Mouse (Mus musculus) lung, embryonic 15.5 days (tissue): ENCODE measurements at regions not wholly inside any gene's neighbourhood (a gene's known extent, or its start where the extent isn't known, plus 50 kb on each side); places are given as distances from the start of the nearest gene placed in this dataset.

Source experiments
- ATAC-seq: fragments of 200-750 bp; cut with Nextera tagmentation; 2 replicates; pipeline ENCODE4 v1.8.0; 2017; ENCODE audit warnings: moderate number of reproducible peaks, borderline replicate concordance; ENCODE audit not compliant: low FRiP score, low TSS enrichment; ENCODE audit errors: extremely low read depth
- H3K27ac ChIP-seq: fragments of 300-500 bp; sonication (generic); 2 replicates; pipeline ENCODE4 v1.5.1; 2015; ENCODE audit warnings: moderate library complexity, mild to moderate bottlenecking, inconsistent platforms
- H3K27me3 ChIP-seq: fragments of 300-500 bp; sonication (generic); 2 replicates; pipeline ENCODE4 v1.6.1; 2015; ENCODE audit warnings: inconsistent platforms
- H3K36me3 ChIP-seq: fragments of 300-500 bp; sonication (generic); 2 replicates; pipeline ENCODE4 v1.6.1; 2015; ENCODE audit warnings: inconsistent platforms
- H3K4me1 ChIP-seq: fragments of 300-500 bp; sonication (generic); 2 replicates; pipeline ENCODE4 v1.6.1; 2015; ENCODE audit warnings: inconsistent platforms
- H3K4me2 ChIP-seq: fragments of 300-500 bp; sonication (generic); 2 replicates; pipeline ENCODE4 v1.6.1; 2015; ENCODE audit warnings: inconsistent platforms, mild to moderate bottlenecking, moderate library complexity
- H3K4me3 ChIP-seq: fragments of 300-500 bp; sonication (generic); 2 replicates; pipeline ENCODE4 v1.5.1; 2015; ENCODE audit warnings: mild to moderate bottlenecking, inconsistent platforms
- H3K9ac ChIP-seq: fragments of 300-500 bp; sonication (generic); 2 replicates; pipeline ENCODE4 v1.6.1; 2015; ENCODE audit warnings: inconsistent platforms
- H3K9me3 ChIP-seq: fragments of 300-500 bp; sonication (generic); 2 replicates; pipeline ENCODE4 v1.6.1; 2016; ENCODE audit warnings: inconsistent platforms
- WGBS: fragments of 180-500 bp; shearing (Covaris S2); methylation state at CpG from one replicate; pipeline ENCODE4 v1.1.7; 2015; 5-methylcytosine and 5-hydroxymethylcytosine counted together

DNA sequence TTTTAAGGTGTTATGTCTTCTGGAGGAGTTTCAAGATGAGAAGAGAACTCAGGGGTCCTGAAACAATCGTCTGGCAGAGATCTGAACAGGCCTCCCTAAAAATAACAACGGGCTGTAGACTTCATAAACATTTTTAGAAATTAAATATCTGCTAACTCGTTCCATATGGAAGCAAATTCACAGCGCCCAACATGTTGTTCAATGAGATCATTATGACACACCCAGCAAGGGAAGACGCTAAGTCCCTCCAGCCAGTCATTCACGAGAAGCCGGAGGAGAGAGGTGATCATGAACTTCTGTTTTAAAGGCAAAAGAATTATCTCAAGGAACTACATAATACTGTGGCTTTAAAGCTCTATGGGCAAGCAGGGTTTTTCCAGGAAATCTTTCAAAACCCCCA lies 334.8 kb downstream of the Efna5 start:
- no peak overlapping the region for H3K4me2 ChIP-seq
- 56% methylated on average over 7 of the region's 7 CpGs for WGBS
- no peak overlapping the region for H3K9ac ChIP-seq
- H3K36me3 ChIP-seq = no peaks in the 10 kb centered on the region
- no peaks in the 10 kb centered on the region for H3K27me3 ChIP-seq
- H3K27ac ChIP-seq = no peak overlapping the region
- H3K4me3 ChIP-seq = no peak overlapping the region
- H3K9me3 ChIP-seq = no peaks in the 10 kb centered on the region
- ATAC-seq = no peak
- peaks cover 7% of the 10 kb centered on the region; the same call in 1 of the 2 replicates for H3K4me1 ChIP-seq

DNA sequence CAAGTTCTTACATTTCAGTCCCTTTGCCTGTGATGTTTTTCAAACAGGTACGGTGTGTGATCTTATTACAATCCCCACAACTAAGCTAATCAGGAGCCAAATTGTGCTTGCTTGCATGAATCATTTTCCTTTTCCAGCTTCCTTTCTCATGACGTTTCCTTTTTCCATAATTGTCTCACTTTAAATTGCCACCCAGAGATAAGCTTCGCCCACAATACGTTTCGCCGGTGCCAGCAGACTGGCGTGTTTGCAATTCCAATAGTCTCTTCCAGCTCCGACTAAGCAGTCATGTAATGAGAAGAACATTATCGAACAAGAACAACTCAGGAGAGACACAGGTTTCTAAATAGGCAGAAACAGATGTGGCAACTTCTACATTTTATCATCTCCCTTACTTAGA lies 335.8 kb downstream of the Efna5 start:
- Histone ChIP-seq H3K4me1 (peaks cover 7% of the 10 kb centered on the region; the same call in 1 of the 2 replicates), H3K9me3 (no peaks in the 10 kb centered on the region), H3K36me3 (no peaks in the 10 kb centered on the region), H3K27ac (no peak overlapping the region), H3K9ac (no peak overlapping the region), H3K4me2 (no peak overlapping the region), H3K4me3 (no peak overlapping the region), H3K27me3 (no peaks in the 10 kb centered on the region)
- 58% methylated on average over 9 of the region's 9 CpGs for WGBS
- no peak for ATAC-seq

DNA sequence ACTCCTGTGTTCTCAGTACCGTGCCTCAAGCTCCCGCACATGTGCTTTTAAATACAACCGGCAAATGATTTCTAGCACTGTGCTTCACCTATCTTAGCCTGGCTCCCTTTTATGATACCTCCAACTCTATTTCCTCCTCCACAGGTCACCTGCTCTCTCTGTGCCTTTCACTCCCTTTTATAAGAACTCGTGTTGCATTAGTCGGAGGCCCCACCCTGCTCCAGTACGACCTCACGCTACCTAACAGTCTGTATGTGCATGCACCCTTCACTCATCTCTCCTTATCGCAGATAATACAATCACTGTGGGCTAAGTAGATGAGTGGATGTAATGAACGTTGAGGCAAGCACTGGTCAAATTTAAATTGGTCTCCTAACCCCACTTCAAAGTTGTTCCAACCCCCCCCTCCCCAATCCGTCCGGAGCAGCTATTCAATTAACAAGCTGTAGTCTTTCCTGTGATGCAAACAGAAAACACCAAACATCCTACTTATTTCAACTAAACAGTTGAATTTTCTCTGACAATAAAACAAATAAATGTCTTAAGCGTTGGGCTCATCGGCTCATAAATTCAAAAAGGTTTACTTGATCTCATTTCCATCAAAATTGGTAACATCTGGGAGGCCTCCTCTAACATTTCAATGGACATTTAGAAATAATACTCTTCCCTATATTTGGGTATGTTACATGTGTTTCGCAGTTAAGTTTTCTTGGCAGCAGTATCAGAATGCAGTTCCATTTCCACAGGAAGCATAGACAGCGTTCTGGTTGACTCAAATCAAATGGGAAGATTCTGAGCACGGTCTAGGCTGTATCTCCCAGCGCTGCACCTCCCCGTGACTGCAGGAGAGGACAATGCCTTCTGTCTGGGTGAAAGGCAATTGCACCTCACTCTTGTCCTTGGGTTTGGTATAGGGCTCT lies 337.8 kb downstream of the Efna5 start:
- no peaks in the 10 kb centered on the region for H3K27me3 ChIP-seq
- WGBS = 57% methylated on average over 18 of the region's 18 CpGs
- ATAC-seq = peak; percentile 76
- H3K9me3 ChIP-seq = no peaks in the 10 kb centered on the region
- no peak overlapping the region for H3K9ac ChIP-seq
- H3K4me3 ChIP-seq = no peak overlapping the region
- no peaks in the 10 kb centered on the region for H3K36me3 ChIP-seq
- peak overlapping the region; percentile 38; the same call in 1 of the 2 replicates for H3K27ac ChIP-seq
- H3K4me2 ChIP-seq = peak overlapping the region; percentile 45
- peaks cover 7% of the 10 kb centered on the region; the same call in 1 of the 2 replicates for H3K4me1 ChIP-seq

DNA sequence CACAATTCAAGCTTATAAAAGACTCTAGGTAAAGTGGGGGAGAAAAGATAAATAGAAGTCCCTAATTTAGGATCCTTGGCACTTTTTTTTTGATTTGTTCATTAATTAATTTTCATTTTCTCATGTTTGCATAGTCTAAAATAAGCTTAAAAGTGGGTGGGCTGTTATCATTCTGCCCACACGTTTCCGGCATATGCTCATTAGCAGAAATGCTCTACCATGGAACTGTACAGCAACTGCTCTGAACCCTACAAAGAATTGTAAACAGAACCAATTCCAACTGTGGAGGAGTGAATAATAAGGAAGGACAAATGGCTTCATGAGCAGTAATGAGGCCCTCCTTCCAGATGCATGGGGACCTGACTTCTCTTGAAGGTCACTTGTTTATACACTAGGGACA lies 351.2 kb downstream of the Efna5 start:
- no peak overlapping the region for H3K4me3 ChIP-seq
- H3K4me2 ChIP-seq = no peak overlapping the region
- no peak overlapping the region for H3K9ac ChIP-seq
- H3K9me3 ChIP-seq = no peaks in the 10 kb centered on the region
- H3K27ac ChIP-seq = no peak overlapping the region
- no peak for ATAC-seq
- H3K4me1 ChIP-seq = no peaks in the 10 kb centered on the region
- H3K27me3 ChIP-seq = no peaks in the 10 kb centered on the region
- no peaks in the 10 kb centered on the region for H3K36me3 ChIP-seq
- 92% methylated on average over 2 of the region's 2 CpGs for WGBS

DNA sequence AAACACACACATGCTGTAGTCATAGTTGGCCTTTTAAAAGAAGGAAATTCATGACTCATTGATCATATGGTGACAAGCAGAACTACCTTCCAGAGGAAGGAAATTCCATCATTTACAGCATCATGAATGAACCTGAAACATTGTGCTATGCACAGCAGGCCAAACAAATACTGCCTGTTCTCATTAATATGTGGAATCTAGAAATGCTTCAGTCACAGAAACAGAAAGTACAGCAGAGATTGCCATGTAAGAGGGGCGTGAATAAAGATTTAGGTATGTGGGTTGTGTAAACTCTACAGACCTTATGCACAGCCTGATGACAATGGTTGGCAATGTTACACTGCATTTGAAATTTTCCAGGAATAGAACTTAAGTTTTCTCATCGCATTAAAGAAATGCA lies 353.6 kb downstream of the Efna5 start:
- WGBS = 76% methylated on average over 2 of the region's 2 CpGs
- no peak overlapping the region for H3K9ac ChIP-seq
- no peak for ATAC-seq
- no peaks in the 10 kb centered on the region for H3K36me3 ChIP-seq
- H3K9me3 ChIP-seq = no peaks in the 10 kb centered on the region
- no peak overlapping the region for H3K27ac ChIP-seq
- H3K4me2 ChIP-seq = no peak overlapping the region
- H3K27me3 ChIP-seq = no peaks in the 10 kb centered on the region
- no peak overlapping the region for H3K4me3 ChIP-seq
- no peaks in the 10 kb centered on the region for H3K4me1 ChIP-seq

DNA sequence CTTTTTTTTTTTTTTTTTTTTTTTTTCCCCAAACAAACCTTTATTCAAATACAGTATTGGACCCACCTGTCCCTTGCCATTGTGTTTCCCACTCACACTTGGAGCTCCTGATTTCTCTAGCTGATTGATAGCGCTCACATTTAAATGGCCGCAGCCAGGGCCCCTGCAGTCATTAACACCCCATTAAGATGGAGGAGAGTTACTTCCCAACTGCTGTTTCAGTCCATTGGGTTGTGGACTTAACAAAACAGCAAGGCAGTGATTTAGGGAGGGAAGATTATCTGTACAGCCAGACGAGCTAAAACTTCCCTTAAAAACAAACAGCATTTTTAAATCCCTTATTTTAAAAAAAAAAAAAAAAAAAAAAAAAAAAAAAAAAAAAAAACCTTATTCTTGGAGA lies 367.5 kb downstream of the Efna5 start:
- H3K4me2 ChIP-seq = no peak overlapping the region
- no peak overlapping the region for H3K4me3 ChIP-seq
- 33% methylated on average over 3 of the region's 3 CpGs for WGBS
- H3K9me3 ChIP-seq = no peaks in the 10 kb centered on the region
- H3K27me3 ChIP-seq = no peaks in the 10 kb centered on the region
- no peak overlapping the region for H3K9ac ChIP-seq
- H3K27ac ChIP-seq = no peak overlapping the region
- H3K4me1 ChIP-seq = no peaks in the 10 kb centered on the region
- ATAC-seq = no peak
- no peaks in the 10 kb centered on the region for H3K36me3 ChIP-seq

DNA sequence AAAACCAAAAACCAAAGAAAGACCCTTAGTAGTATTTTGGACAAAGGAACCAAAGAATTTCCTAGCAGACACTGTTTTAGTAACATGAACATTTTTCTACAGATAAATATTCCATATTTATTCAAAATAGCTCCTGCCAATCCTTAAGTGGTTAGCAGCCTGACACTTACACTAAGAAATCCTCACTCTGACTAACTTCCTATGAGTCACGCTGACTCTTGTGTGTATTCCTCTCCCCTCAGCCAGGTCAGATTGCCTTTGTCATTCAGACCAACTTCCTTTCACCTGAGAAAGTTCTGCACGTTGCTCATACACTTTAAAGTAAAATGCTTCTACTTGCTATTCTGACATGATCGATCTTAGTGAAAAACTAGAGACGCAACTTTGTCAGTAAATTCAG lies 370.9 kb downstream of the Efna5 start:
- Histone ChIP-seq H3K4me1 (no peaks in the 10 kb centered on the region), H3K4me3 (no peak overlapping the region), H3K9me3 (no peaks in the 10 kb centered on the region), H3K9ac (no peak overlapping the region), H3K27ac (no peak overlapping the region), H3K4me2 (no peak overlapping the region), H3K36me3 (no peaks in the 10 kb centered on the region), H3K27me3 (no peaks in the 10 kb centered on the region)
- no peak for ATAC-seq
- WGBS = 82% methylated on average over 4 of the region's 4 CpGs

DNA sequence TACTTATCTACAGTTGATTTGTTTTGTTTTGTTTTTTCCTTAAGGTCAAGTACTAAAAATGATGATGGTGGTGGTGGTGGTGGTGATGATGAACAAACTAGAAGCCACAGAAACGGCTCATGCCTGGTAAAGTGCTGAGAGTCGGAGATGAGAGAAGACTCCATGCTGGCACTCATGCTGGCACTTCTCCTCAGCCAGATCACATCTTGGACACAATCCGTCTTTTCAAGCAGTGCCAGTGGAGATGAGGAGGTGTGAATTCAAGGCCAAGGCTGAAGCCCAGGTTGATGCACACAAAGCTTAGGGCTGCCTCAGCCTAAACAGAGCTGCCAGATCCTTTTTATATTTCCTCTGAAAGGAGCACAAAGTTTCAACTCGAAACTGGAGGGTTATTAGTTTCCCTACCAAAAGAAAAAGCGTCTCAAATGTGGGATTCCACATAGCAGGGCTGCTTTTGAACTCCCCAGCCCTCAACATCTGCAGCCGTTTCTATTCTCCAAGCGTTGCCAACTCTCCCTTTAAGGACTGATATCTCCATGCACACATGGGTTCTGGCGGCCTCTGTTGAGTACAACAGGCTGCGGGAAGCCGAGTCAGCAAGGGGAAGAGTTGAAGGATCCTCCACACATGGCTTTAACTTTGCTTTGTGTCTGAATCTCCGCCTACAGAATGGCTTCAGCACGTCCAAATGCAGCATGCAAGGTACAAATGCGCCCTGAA lies 373.2 kb downstream of the Efna5 start:
- no peaks in the 10 kb centered on the region for H3K36me3 ChIP-seq
- ATAC-seq = no peak
- no peak overlapping the region for H3K9ac ChIP-seq
- no peak overlapping the region for H3K4me3 ChIP-seq
- no peaks in the 10 kb centered on the region for H3K4me1 ChIP-seq
- H3K27ac ChIP-seq = no peak overlapping the region
- no peaks in the 10 kb centered on the region for H3K9me3 ChIP-seq
- no peak overlapping the region for H3K4me2 ChIP-seq
- H3K27me3 ChIP-seq = no peaks in the 10 kb centered on the region
- WGBS = 57% methylated on average over 13 of the region's 13 CpGs

DNA sequence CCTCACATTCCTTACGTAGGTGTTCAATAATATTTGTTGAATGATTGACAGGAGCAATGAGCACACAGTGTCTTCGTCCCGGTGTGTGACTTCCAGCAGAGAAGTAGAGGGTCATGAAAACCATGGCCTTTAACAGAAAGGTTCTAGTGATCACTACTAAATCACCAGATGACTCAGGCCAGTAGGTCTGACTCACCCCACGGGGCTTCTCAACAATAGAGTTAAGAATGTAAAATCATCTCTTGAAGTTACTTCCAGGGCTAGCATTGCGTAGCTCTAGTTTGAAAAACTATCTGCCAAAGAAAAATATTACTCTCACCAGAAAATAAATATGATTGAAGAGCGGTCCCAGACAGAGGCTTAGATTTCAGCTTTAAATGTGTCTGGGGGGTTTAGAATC lies 376.4 kb downstream of the Efna5 start:
- 72% methylated on average over 6 of the region's 6 CpGs for WGBS
- Histone ChIP-seq H3K9me3 (no peaks in the 10 kb centered on the region), H3K36me3 (no peaks in the 10 kb centered on the region), H3K27ac (no peak overlapping the region), H3K4me2 (no peak overlapping the region), H3K4me1 (no peaks in the 10 kb centered on the region), H3K27me3 (no peaks in the 10 kb centered on the region), H3K9ac (no peak overlapping the region), H3K4me3 (no peak overlapping the region)
- no peak for ATAC-seq

DNA sequence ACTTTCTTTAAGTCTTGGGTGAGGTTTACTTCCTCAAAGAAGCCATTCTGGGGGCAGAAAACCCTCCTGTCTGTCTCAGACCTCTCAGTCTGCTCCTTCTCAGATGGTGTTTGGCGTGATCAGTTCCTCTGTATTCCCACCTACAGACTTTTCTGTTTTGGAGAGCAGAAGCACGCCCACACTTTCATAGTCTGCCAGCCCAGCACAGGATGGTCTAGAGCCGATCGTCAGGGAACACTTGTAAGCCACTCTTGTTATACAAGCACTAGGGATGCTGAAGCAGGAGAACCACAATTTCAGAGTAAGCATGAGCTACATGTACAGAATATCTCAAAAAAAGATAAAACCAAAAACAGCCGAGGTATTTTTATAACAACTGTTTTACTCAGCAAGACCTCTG lies 410.4 kb downstream of the Efna5 start:
- ATAC-seq = no peak
- H3K27me3 ChIP-seq = no peaks in the 10 kb centered on the region

DNA sequence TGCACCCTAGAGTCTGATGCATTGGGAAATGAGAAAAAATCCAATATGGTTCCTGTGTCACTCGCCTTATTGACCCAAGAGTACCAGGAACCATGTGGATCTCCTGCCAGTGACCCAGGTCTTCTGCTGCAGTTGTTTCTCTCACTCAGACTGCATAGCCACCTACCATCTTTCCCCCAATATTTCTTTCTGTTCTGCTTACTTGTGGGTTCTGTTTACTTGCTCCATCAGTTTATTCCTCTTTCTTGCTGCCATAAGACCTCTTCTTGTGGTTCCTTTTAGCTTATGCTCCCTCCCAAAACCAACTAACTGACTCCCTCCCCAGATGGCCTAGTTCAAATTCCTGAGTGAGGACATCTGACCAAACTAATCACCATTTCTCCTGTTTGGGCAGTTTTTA lies 411.8 kb downstream of the Efna5 start:
- no peak overlapping the region for H3K4me2 ChIP-seq
- no peak for ATAC-seq
- no peaks in the 10 kb centered on the region for H3K36me3 ChIP-seq
- no peak overlapping the region for H3K4me3 ChIP-seq
- no peaks in the 10 kb centered on the region for H3K9me3 ChIP-seq
- H3K27ac ChIP-seq = no peak overlapping the region
- no peak overlapping the region for H3K9ac ChIP-seq
- no peaks in the 10 kb centered on the region for H3K27me3 ChIP-seq
- H3K4me1 ChIP-seq = no peaks in the 10 kb centered on the region
- WGBS = 82% methylated on average over 1 of the region's 1 CpGs

More for the DNA sequence above, 410.4 kb downstream of the Efna5 start:
- H3K4me1 ChIP-seq = no peaks in the 10 kb centered on the region
- no peaks in the 10 kb centered on the region for H3K36me3 ChIP-seq
- no peak overlapping the region for H3K4me2 ChIP-seq
- H3K27ac ChIP-seq = no peak overlapping the region
- H3K4me3 ChIP-seq = no peak overlapping the region
- WGBS = 80% methylated on average over 5 of the region's 5 CpGs
- no peak overlapping the region for H3K9ac ChIP-seq
- H3K9me3 ChIP-seq = no peaks in the 10 kb centered on the region

DNA sequence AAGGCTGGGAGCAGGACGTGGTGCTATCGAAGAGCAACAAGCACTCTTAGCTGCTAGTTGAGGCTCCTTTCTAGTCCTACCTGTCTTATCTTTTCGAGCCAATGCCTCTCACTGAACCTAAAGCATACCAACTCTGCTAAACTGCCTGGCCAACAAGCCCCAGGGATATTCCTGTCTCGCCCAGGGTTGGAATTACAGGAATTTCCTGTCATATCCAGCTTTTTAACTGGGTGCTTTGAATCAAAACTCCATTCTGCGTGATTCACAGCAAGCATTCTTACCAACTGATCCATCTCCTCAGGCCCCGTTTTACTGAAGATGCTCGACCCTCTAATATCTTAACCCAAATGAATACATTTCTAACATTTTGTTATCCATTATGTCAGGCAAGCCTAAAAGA lies 412.3 kb downstream of the Efna5 start:
- no peak overlapping the region for H3K27ac ChIP-seq
- no peaks in the 10 kb centered on the region for H3K36me3 ChIP-seq
- WGBS = 62% methylated on average over 7 of the region's 7 CpGs
- H3K4me3 ChIP-seq = no peak overlapping the region
- H3K4me2 ChIP-seq = no peak overlapping the region
- ATAC-seq = no peak
- H3K9ac ChIP-seq = no peak overlapping the region
- H3K27me3 ChIP-seq = no peaks in the 10 kb centered on the region
- H3K9me3 ChIP-seq = no peaks in the 10 kb centered on the region
- no peaks in the 10 kb centered on the region for H3K4me1 ChIP-seq
